32 mouse cellular contexts compared by ENCODE assay signal in the genomic region with DNA sequence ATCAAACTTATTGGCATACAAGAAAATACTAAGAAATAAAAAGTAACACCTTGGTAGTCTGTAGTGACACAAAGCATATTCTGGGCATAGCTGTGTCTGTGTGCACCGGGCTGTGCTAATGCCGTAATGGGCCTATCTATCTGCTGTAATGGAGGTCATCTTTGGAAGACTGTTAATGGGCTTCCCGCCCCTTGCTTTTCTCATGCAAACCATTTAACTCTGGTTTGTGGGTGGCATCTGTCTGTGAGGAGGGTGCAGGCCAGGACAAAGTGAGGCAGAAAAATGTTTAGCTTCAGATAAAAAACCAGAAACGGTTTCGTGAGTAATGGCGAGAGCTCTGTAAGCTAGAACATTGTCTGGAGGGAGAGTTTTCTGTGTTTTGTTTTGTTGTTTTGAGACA. TPM values are rescaled to one million over a fixed set of nuclear protein-coding genes. Genes with fewer than 3 reads are reported as not detected.
DNase-seq lines count a peak whose midpoint lies in the region; ATAC-seq lines count a peak whose summit lies in the region.
"Had no signal": no experiment of that assay in that cellular context is flagged by ENCODE, and none has a peak within 500 bp of the region (broad histone marks: within the 10 kb centered on the region; RNA-seq: fewer than 3 reads in every experiment).

No protein-coding gene starts in this region.

- H3K4me3 ChIP-seq in forebrain, embryonic 12.5 days (replicated peaks), result no peak overlapping the region
- no peak overlapping the region for H3K4me3 ChIP-seq in forebrain, embryonic 10.5 days
- H3K4me3 ChIP-seq: embryonic facial prominence, embryonic 10.5 days; embryonic facial prominence, embryonic 13.5 days; erythroblast, embryonic 14.5 days; gastrocnemius, adult 2 months; heart, embryonic 10.5 days; heart, embryonic 13.5 days had no signal

- H3K9ac ChIP-seq in forebrain, embryonic 12.5 days, result no peak overlapping the region
- H3K9ac ChIP-seq: embryonic facial prominence, embryonic 13.5 days; forebrain, postnatal 0 days; heart, embryonic 13.5 days; hindbrain, embryonic 14.5 days had no signal

- no peak overlapping the region for H3K27ac ChIP-seq in forebrain, embryonic 12.5 days
- H3K27ac ChIP-seq in forebrain, embryonic 10.5 days, result no peak overlapping the region
- H3K27ac ChIP-seq: embryonic facial prominence, embryonic 10.5 days; embryonic facial prominence, embryonic 13.5 days; gastrocnemius, adult 2 months; heart, embryonic 10.5 days; heart, embryonic 13.5 days; hindbrain, embryonic 14.5 days; hindbrain, postnatal 0 days had no signal

- H3K9me3 ChIP-seq in forebrain, embryonic 12.5 days, result no peaks in the 10 kb centered on the region
- no peaks in the 10 kb centered on the region for H3K9me3 ChIP-seq in forebrain, embryonic 10.5 days
- H3K9me3 ChIP-seq: embryonic facial prominence, embryonic 10.5 days; embryonic facial prominence, embryonic 13.5 days; heart, embryonic 13.5 days had no signal

- 0 out of 2 replicates have a peak, but pooled peaks cover 9% of the 10 kb centered on the region for H3K27me3 ChIP-seq in forebrain, embryonic 12.5 days
- H3K27me3 ChIP-seq in forebrain, embryonic 10.5 days (ENCODE audit: poor library complexity, severe bottlenecking), result no peaks in the 10 kb centered on the region
- H3K27me3 ChIP-seq: embryonic facial prominence, embryonic 13.5 days had no signal

- no peaks in the 10 kb centered on the region for H3K36me3 ChIP-seq in forebrain, embryonic 12.5 days (replicated peaks)
- H3K36me3 ChIP-seq in forebrain, embryonic 10.5 days (replicated peaks), result no peaks in the 10 kb centered on the region
- H3K36me3 ChIP-seq: embryonic facial prominence, embryonic 10.5 days; embryonic facial prominence, embryonic 13.5 days; G1E; heart, embryonic 10.5 days; heart, embryonic 13.5 days had no signal

- H3K4me1 ChIP-seq in forebrain, embryonic 12.5 days, result no peaks in the 10 kb centered on the region
- H3K4me1 ChIP-seq in forebrain, embryonic 10.5 days, result 0 out of 2 replicates have a peak, but pooled peaks cover 3% of the 10 kb centered on the region
- H3K4me1 ChIP-seq: embryonic facial prominence, embryonic 13.5 days; heart, embryonic 10.5 days; heart, embryonic 13.5 days had no signal

- no peak for DNase-seq in forebrain, embryonic 10.5 days (ENCODE audit: extremely low spot score, low spot score)
- DNase-seq in ES-CJ7 (ENCODE audit: low read depth, low spot score) (peak; percentile 94), ZHBTc4 (ENCODE audit: low read depth, low spot score) (peak; percentile 89)
- DNase-seq in retina, embryonic 14.5 days (ENCODE audit: low spot score), result peak; percentile 20
- no peak for DNase-seq in cerebellum, adult 8-10 months
- DNase-seq in thymus, postnatal 0 days (ENCODE audit: low spot score), result no peak
- DNase-seq in lung, postnatal 14 days, result no peak
- DNase-seq: adrenal gland, adult 8-10 months; adrenal gland, postnatal 25 days; cerebellum, adult 18-20 months; cerebellum, adult 9-11 months; cerebellum, postnatal 36 days; embryo, embryonic 11 days; forebrain, postnatal 0 days; gastrocnemius, adult 2 months; gastrocnemius, postnatal 14 days; heart, adult 18-20 months; heart, postnatal 14 days; heart, postnatal 4 days had no signal

- WGBS in forebrain, embryonic 12.5 days, result 74% methylated on average over 6 of the region's 6 CpGs
- WGBS in forebrain, embryonic 10.5 days, result 78% methylated on average over 6 of the region's 6 CpGs

- H3K4me2 ChIP-seq in forebrain, embryonic 12.5 days, result no peak overlapping the region
- H3K4me2 ChIP-seq: embryonic facial prominence, embryonic 13.5 days; heart, embryonic 13.5 days; hindbrain, embryonic 14.5 days had no signal

- ATAC-seq in forebrain, embryonic 12.5 days (ENCODE audit: low FRiP score), result peak; percentile 55; the same call in 1 of the 2 replicates
- ATAC-seq: activated CD4-positive, CD25-positive, alpha-beta regulatory T cell, adult 4 months; forebrain, embryonic 14.5 days; forebrain, postnatal 0 days; hindbrain, postnatal 0 days; inflammation-experienced regulatory T-cells, adult 6 months; Patski had no signal

RNA-seq across cellular contexts. Expression of gene Psmd7, which starts 6.6 kb away (rescaled TPM):
- polyA plus RNA-seq in forebrain, embryonic 12.5 days (2016; fragmentation: Nextera tagmentation; extraction: Ambion mirVana), result 291 and 295 TPM in 2 replicates
- polyA plus RNA-seq in forebrain, embryonic 10.5 days (2016; fragmentation: Nextera tagmentation; extraction: Ambion mirVana), result 344 and 357 TPM in 2 replicates
- 224 and 229 TPM in 2 replicates for polyA plus RNA-seq in thymus, postnatal 0 days (2015; fragmentation: Nextera tagmentation; extraction: Ambion mirVana)

Comparison
In these comparisons a context has a peak if more than half of its experiments do, and no peak if none do; other contexts are left out.
1. DNase-seq: peak in ES-CJ7 (single experiment), ZHBTc4 (single experiment) and retina, embryonic 14.5 days (single experiment); none in forebrain, embryonic 10.5 days (single experiment), cerebellum, adult 8-10 months (single experiment), thymus, postnatal 0 days (single experiment) and lung, postnatal 14 days (single experiment).